Mouse (Mus musculus) heart, postnatal 0 days (tissue): ENCODE data around the gene Apoa5.

ENCODE experiments used
- CTCF ChIP-seq: IDR thresholded peaks from 2 replicates; pipeline ENCODE4 v1.5.1; 2016; ENCODE audit warnings: antibody characterized with exemption, control low read depth, low read depth
- EP300 ChIP-seq: IDR thresholded peaks from 2 replicates; pipeline ENCODE4 v1.6.1; 2016; ENCODE audit warnings: antibody characterized with exemption, low read depth

DNA sequence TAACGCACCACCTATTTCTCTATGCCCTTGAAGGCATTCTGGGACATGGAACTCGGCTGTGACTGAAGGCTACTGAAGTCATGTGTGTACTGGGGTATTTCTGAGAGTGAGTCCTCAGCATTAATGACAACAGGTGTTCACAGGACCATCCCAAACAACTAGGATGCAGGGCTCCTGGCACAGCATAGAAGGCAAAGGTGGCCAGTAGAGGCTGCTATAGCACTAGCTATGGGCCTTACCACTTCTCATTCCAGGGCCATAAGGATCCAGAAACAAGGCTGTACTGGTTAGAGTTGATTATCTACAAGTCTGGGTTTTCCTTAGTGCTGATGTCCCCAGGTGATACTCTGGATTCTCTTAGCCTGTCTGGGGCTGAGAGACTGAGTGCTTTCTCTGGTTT is 46.5 kb downstream of the Apoa5 start:
- TF ChIP-seq CTCF (no peak), EP300 (no peak)
